15 mouse cellular contexts compared by ENCODE assay signal in the genomic region with DNA sequence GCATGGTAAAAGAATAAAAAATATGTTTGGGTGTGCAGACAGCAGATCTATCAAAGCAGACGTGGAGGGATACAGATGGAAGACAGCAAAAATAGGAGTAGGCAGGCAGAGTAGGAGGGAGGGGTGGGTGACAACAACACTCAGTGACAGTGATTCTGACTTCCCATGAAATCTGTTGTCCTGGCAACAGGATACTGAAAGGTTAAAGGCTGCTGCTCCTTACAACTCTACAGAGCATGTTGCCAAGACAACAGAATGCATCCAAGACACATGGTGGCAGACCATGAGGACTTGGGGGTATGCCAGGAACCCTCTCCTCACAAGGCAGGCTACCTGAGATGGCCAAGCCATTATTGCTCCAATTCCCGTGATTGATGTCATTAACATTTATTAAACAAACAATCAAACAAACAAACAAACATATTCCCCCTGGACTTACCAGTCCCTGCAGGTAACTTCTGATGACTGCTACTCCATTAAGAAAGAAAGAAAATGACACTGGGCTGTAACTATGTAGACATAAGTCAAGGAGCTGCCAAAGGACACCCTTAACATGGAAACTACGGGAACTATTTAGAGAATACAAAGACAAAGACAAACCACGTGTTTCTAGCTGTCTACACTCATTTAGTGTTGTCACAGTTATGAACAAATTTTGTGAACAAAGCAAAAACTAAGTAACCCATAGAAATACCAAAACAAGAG.
DNase-seq lines count a peak whose midpoint lies in the region; ATAC-seq and TF ChIP-seq lines count a peak whose summit lies in the region.
"Had no signal": no experiment of that assay in that cellular context is flagged by ENCODE, and none has a peak within 500 bp of the region (broad histone marks: within the 10 kb centered on the region; RNA-seq: fewer than 3 reads in every experiment).

No protein-coding gene starts in this region.

- peak overlapping the region; percentile 54 for H3K27ac ChIP-seq in layer of hippocampus, adult 2 months
- H3K27ac ChIP-seq in hindbrain, embryonic 12.5 days: no peak overlapping the region
- no peak overlapping the region for H3K27ac ChIP-seq in midbrain, embryonic 13.5 days
- H3K27ac ChIP-seq: embryonic facial prominence, embryonic 12.5 days; limb, embryonic 15.5 days had no signal

- 58% methylated on average over 4 of the region's 4 CpGs for WGBS in hindbrain, embryonic 12.5 days
- WGBS in midbrain, embryonic 13.5 days: 57% methylated on average over 4 of the region's 4 CpGs

- no peak overlapping the region for H3K9ac ChIP-seq in hindbrain, embryonic 12.5 days
- no peak overlapping the region for H3K9ac ChIP-seq in midbrain, embryonic 13.5 days (replicated peaks)
- H3K9ac ChIP-seq: embryonic facial prominence, embryonic 12.5 days; limb, embryonic 15.5 days had no signal

- peak in 1 of 2 experiments; percentile 56 for DNase-seq in layer of hippocampus, adult 2 months (ENCODE audit: low spot score in 2 of 2)
- no peak for DNase-seq in layer of hippocampus, postnatal 36 days
- DNase-seq in embryo, embryonic 10 days (ENCODE audit: low spot score): peak; percentile 62
- DNase-seq in MN1 (ENCODE audit: low spot score): no peak
- DNase-seq: cerebellum, adult 9-10 months; heart, postnatal 36 days; kidney, adult 18-20 months; lung, adult 2 months had no signal

- no peaks in the 10 kb centered on the region for H3K27me3 ChIP-seq in hindbrain, embryonic 12.5 days
- no peaks in the 10 kb centered on the region for H3K27me3 ChIP-seq in midbrain, embryonic 13.5 days
- H3K27me3 ChIP-seq: embryonic facial prominence, embryonic 12.5 days; limb, embryonic 15.5 days had no signal

- ATAC-seq in hindbrain, embryonic 12.5 days (ENCODE audit: low FRiP score): peak; percentile 78
- peak; percentile 78 for ATAC-seq in midbrain, embryonic 13.5 days
- no peak for ATAC-seq in granulocyte monocyte progenitor cell, adult 5-6 weeks (replicated peaks; ENCODE audit: poor library complexity, severe bottlenecking)
- ATAC-seq in activated CD4-positive, CD25-positive, alpha-beta regulatory T cell, adult 4 months: no peak
- ATAC-seq: CD4-positive, CD25-positive, alpha-beta regulatory T cell, adult 4 months had no signal

- no peak overlapping the region for H3K4me3 ChIP-seq in layer of hippocampus, adult 2 months
- H3K4me3 ChIP-seq in hindbrain, embryonic 12.5 days: no peak overlapping the region
- H3K4me3 ChIP-seq in midbrain, embryonic 13.5 days (replicated peaks): no peak overlapping the region
- H3K4me3 ChIP-seq: embryonic facial prominence, embryonic 12.5 days; limb, embryonic 15.5 days had no signal

- no peaks in the 10 kb centered on the region for H3K9me3 ChIP-seq in hindbrain, embryonic 12.5 days (replicated peaks)
- no peaks in the 10 kb centered on the region for H3K9me3 ChIP-seq in midbrain, embryonic 13.5 days
- H3K9me3 ChIP-seq: embryonic facial prominence, embryonic 12.5 days; limb, embryonic 15.5 days had no signal

- no peaks in the 10 kb centered on the region for H3K36me3 ChIP-seq in hindbrain, embryonic 12.5 days
- no peaks in the 10 kb centered on the region for H3K36me3 ChIP-seq in midbrain, embryonic 13.5 days
- H3K36me3 ChIP-seq: embryonic facial prominence, embryonic 12.5 days; limb, embryonic 15.5 days had no signal

- peaks cover 5% of the 10 kb centered on the region; the same call in 1 of the 2 replicates for H3K4me1 ChIP-seq in hindbrain, embryonic 12.5 days
- H3K4me1 ChIP-seq in midbrain, embryonic 13.5 days (replicated peaks): peaks cover 6% of the 10 kb centered on the region
- H3K4me1 ChIP-seq: embryonic facial prominence, embryonic 12.5 days; limb, embryonic 15.5 days had no signal

- no peak overlapping the region for H3K4me2 ChIP-seq in hindbrain, embryonic 12.5 days (replicated peaks)
- H3K4me2 ChIP-seq in midbrain, embryonic 13.5 days (replicated peaks): no peak overlapping the region
- H3K4me2 ChIP-seq: embryonic facial prominence, embryonic 12.5 days; limb, embryonic 15.5 days had no signal

- no peak for TF ChIP-seq CTCF in layer of hippocampus, adult 2 months (conservative IDR thresholded peaks at IDR 0.05)

Comparison
In these comparisons a context has a peak if more than half of its experiments do, and no peak if none do; other contexts are left out.
1. ATAC-seq: peak in hindbrain, embryonic 12.5 days (single experiment) and midbrain, embryonic 13.5 days (single experiment); none in granulocyte monocyte progenitor cell, adult 5-6 weeks (single experiment) and activated CD4-positive, CD25-positive, alpha-beta regulatory T cell, adult 4 months (single experiment).